Mouse (Mus musculus) CD4-positive helper T cell, adult 2 months (primary cell): ENCODE results near the gene Selenok.

Experiments
- DNase-seq: peaks from one replicate; pipeline ENCODE4 v3.0.0-alpha.2; 2012; ENCODE audit warnings: low read depth, missing footprints, low spot score

Gene Selenok

GRCm38 (mm10) chr14:29994976-29995375 lies 26.9 kb downstream of the Selenok start:
- no peak for DNase-seq

- DNase-seq = no peak
Measured at GRCm38 (mm10) chr14:29996000-29996751, 28.1 kb downstream of the Selenok start.

GRCm38 (mm10) chr14:29997345-29997744 lies 29.2 kb downstream of the Selenok start:
- no peak for DNase-seq

- no peak for DNase-seq
Measured at GRCm38 (mm10) chr14:29998747-29999474, 30.8 kb downstream of the Selenok start.

- no peak for DNase-seq
Measured at GRCm38 (mm10) chr14:29999475-29999811, 31.3 kb downstream of the Selenok start.

GRCm38 (mm10) chr14:30008733-30009575 lies 40.8 kb downstream of the Selenok start, which contains the start of the genes Il17rb and Chdh:
TSS of gene Il17rb (minus strand) at chr14:30008896.
TSS of gene Chdh (plus strand) at chr14:30009023.
- peak; percentile 44 for DNase-seq

- peak; percentile 32 for DNase-seq
Measured at GRCm38 (mm10) chr14:30009864-30010560, 41.9 kb downstream of the Selenok start.

GRCm38 (mm10) chr14:30011886-30012560 lies 43.9 kb downstream of the Selenok start:
- peak; percentile 26 for DNase-seq

GRCm38 (mm10) chr14:30014487-30014886 lies 46.4 kb downstream of the Selenok start:
- peak; percentile 51 for DNase-seq

GRCm38 (mm10) chr14:30015008-30015407 lies 46.9 kb downstream of the Selenok start:
- DNase-seq = no peak

GRCm38 (mm10) chr14:30016666-30017065 lies 48.6 kb downstream of the Selenok start:
- no peak for DNase-seq

GRCm38 (mm10) chr14:30017794-30018462 lies 49.8 kb downstream of the Selenok start:
- DNase-seq = no peak

- no peak for DNase-seq
Measured at GRCm38 (mm10) chr14:30018463-30018801, 50.3 kb downstream of the Selenok start.

- no peak for DNase-seq
Measured at GRCm38 (mm10) chr14:30018846-30019245, 50.7 kb downstream of the Selenok start.

- no peak for DNase-seq
Measured at GRCm38 (mm10) chr14:30019375-30019774, 51.3 kb downstream of the Selenok start.

- DNase-seq = no peak
Measured at GRCm38 (mm10) chr14:30019792-30020575, 51.9 kb downstream of the Selenok start.

GRCm38 (mm10) chr14:30022471-30022870 lies 54.4 kb downstream of the Selenok start:
- no peak for DNase-seq

GRCm38 (mm10) chr14:30024387-30024786 lies 56.3 kb downstream of the Selenok start:
- peak; percentile 72 for DNase-seq
